Mouse (Mus musculus): Measurements from ENCODE around the gene St6gal2. TPM values are rescaled to one million over a fixed set of nuclear protein-coding genes. Genes with fewer than 3 reads are reported as not detected.

St6gal2 gene
- polyA plus RNA-seq, 1 experiment from 2014 or later = 0.03 TPM

DNA sequence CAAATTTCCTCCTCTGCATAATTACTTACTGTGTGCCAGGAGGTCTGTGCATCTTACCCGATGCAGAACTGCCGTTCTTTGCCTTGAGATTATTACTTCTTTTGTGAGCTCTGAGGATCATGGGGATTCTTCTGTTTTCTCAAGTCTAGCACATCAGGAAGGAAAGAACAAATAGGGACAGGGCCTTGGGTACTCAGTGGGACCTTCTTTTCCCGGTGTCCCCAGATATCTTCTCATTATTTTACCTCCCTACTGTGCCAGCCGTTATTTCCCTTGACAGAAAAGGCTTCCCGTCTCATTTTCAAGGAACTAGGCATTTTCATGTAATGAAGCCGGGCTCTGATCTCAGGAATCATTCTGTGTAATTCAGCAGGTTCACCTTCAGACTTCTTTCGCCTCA is 34.2 kb downstream of the St6gal2 start:
- Histone ChIP-seq H3K27ac (replicated peaks) (no peak overlapping the region), H3K27me3 (no peaks in the 10 kb centered on the region), H3K36me3 (replicated peaks) (no peaks in the 10 kb centered on the region), H3K9ac (no peak overlapping the region), H3K4me1 (replicated peaks) (no peaks in the 10 kb centered on the region), H3K4me3 (replicated peaks) (no peak overlapping the region), H3K9me3 (replicated peaks) (0 out of 2 replicates have a peak, but pooled peaks cover 2% of the 10 kb centered on the region), H3K4me2 (no peak overlapping the region)
- ATAC-seq (ENCODE audit: insufficient read depth) = no peak
- 62% methylated on average over 7 of the region's 7 CpGs for WGBS (ENCODE audit: insufficient replicate concordance)

DNA sequence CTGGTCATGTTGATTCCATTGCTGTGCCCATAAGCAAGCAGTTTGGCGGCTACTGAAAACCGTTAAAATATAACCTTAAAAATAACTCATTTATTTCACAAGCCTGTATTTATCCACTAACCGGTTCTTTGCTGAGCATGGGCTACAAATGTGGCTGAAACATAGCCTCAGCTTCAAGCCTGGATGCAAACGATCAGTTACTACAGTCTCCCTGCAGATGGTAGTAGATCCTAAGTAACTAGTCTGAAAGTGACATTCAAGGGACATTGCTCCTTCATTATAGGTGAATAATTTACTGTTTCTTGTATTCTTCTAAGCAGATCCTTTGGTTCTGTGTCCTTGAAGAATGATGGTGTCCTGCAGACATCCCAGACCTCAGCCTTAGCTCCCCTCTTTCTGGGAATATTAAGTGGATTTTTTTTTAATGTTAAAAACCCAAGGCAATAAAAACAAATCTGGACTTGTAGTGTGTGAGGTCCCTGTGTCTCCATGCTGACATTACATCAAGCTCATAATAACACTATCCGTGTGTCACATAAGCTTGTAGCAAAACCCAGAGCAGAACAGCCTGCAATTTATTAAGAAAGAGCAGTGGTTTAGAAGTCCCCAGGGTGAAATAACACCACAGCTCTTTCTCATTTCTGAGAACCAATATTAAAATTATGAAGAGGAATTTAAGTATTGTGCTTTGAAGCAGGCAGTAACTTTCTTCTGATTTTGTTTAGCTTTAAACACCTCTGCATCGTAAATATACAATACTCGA is 39.1 kb downstream of the St6gal2 start:
- no peak overlapping the region for H3K27ac ChIP-seq (replicated peaks)
- ATAC-seq (ENCODE audit: insufficient read depth) = no peak
- 62% methylated on average over 7 of the region's 7 CpGs for WGBS (ENCODE audit: insufficient replicate concordance)
- H3K36me3 ChIP-seq (replicated peaks) = no peaks in the 10 kb centered on the region
- H3K9ac ChIP-seq = no peak overlapping the region
- no peaks in the 10 kb centered on the region for H3K4me1 ChIP-seq (replicated peaks)
- H3K9me3 ChIP-seq (replicated peaks) = 0 out of 2 replicates have a peak, but pooled peaks cover 2% of the 10 kb centered on the region
- no peaks in the 10 kb centered on the region for H3K27me3 ChIP-seq
- no peak overlapping the region for H3K4me2 ChIP-seq
- H3K4me3 ChIP-seq (replicated peaks) = no peak overlapping the region

DNA sequence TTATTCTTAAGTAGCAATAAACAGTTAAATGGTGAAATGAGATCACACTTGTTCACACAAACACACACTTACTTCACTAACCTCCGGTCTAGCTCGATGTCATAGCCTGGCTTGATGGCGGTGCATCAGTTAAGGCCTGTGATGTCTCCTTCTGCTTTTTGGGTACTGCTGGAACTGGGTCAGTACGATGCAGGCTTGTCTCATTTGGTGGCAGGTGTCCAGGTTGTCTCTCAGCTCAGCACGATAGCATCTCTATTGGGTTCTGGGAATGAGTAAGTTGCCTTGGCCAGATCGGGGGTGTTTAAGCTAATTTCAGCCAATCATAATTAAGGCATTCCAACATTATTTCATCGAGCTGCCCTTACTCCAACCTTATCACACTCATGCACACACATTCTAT is 86.7 kb downstream of the St6gal2 start:
- Histone ChIP-seq H3K9me3 (replicated peaks) (no peaks in the 10 kb centered on the region), H3K4me1 (replicated peaks) (no peaks in the 10 kb centered on the region), H3K4me3 (replicated peaks) (no peak overlapping the region), H3K27me3 (no peaks in the 10 kb centered on the region), H3K4me2 (no peak overlapping the region), H3K36me3 (replicated peaks) (no peaks in the 10 kb centered on the region), H3K9ac (no peak overlapping the region), H3K27ac (replicated peaks) (no peak overlapping the region)
- 69% methylated on average over 7 of the region's 7 CpGs for WGBS (ENCODE audit: insufficient replicate concordance)
- no peak for ATAC-seq (ENCODE audit: insufficient read depth)

- Histone ChIP-seq H3K27ac (replicated peaks) (no peak overlapping the region), H3K36me3 (replicated peaks) (no peaks in the 10 kb centered on the region), H3K9ac (no peak overlapping the region), H3K4me1 (replicated peaks) (no peaks in the 10 kb centered on the region), H3K4me2 (no peak overlapping the region), H3K4me3 (replicated peaks) (no peak overlapping the region), H3K9me3 (replicated peaks) (no peaks in the 10 kb centered on the region), H3K27me3 (no peaks in the 10 kb centered on the region)
- ATAC-seq (ENCODE audit: insufficient read depth) = no peak
- WGBS (ENCODE audit: insufficient replicate concordance) = 59% methylated on average over 1 of the region's 1 CpGs
Measured at GRCm38 (mm10) chr17:55548476-55548875, 103.3 kb downstream of the St6gal2 start.

GRCm38 (mm10) chr17:55561774-55562173 is 116.6 kb downstream of the St6gal2 start:
- WGBS (ENCODE audit: insufficient replicate concordance) = 35% methylated on average over 2 of the region's 2 CpGs
- ATAC-seq (ENCODE audit: insufficient read depth) = no peak

More at GRCm38 (mm10) chr17:55561774-55562173, 116.6 kb downstream of the St6gal2 start:
- H3K27me3 ChIP-seq = no peaks in the 10 kb centered on the region
- no peak overlapping the region for H3K27ac ChIP-seq (replicated peaks)
- no peaks in the 10 kb centered on the region for H3K4me1 ChIP-seq (replicated peaks)
- H3K9me3 ChIP-seq (replicated peaks) = no peaks in the 10 kb centered on the region
- no peak overlapping the region for H3K4me3 ChIP-seq (replicated peaks)
- H3K9ac ChIP-seq = no peak overlapping the region
- no peak overlapping the region for H3K4me2 ChIP-seq
- no peaks in the 10 kb centered on the region for H3K36me3 ChIP-seq (replicated peaks)

Other genes with a start within 250 kb of the St6gal2 start
- not detected in 2 replicates for gene Vmn2r118, start 179.8 kb downstream of the St6gal2 start, polyA plus RNA-seq (2015; fragmentation: Nextera tagmentation; extraction: Ambion mirVana)

Measured in liver, embryonic 15.5 days (tissue).